In genomic region chr12:86203443-86204057, GRCm38 (mm10) we compare ENCODE assay signal across 27 mouse cellular contexts. TPM values are rescaled to one million over a fixed set of nuclear protein-coding genes. Genes with fewer than 3 reads are reported as not detected.
DNase-seq lines count a peak whose midpoint lies in the region; ATAC-seq lines count a peak whose summit lies in the region.
"Had no signal": no experiment of that assay in that cellular context is flagged by ENCODE, and none has a peak within 500 bp of the region (broad histone marks: within the 10 kb centered on the region; RNA-seq: fewer than 3 reads in every experiment).

No protein-coding gene starts in this region.

- no peaks in the 10 kb centered on the region for H3K27me3 ChIP-seq in hindbrain, embryonic 11.5 days (ENCODE audit: control insufficient read depth, insufficient read depth, low read length)
- 0 out of 2 replicates have a peak, but pooled peaks cover 2% of the 10 kb centered on the region for H3K27me3 ChIP-seq in hindbrain, embryonic 16.5 days (replicated peaks; ENCODE audit: control insufficient read depth, insufficient read depth, low read length)
- peaks cover 10% of the 10 kb centered on the region for H3K27me3 ChIP-seq in neural tube, embryonic 15.5 days (replicated peaks)
- no peaks in the 10 kb centered on the region for H3K27me3 ChIP-seq in neural tube, embryonic 12.5 days (replicated peaks)
- H3K27me3 ChIP-seq: embryonic facial prominence, embryonic 13.5 days had no signal

- H3K36me3 ChIP-seq in hindbrain, embryonic 11.5 days (ENCODE audit: control insufficient read depth, insufficient read depth, low read length): no peaks in the 10 kb centered on the region
- H3K36me3 ChIP-seq in hindbrain, embryonic 16.5 days (ENCODE audit: control insufficient read depth, insufficient read depth, low read length): no peaks in the 10 kb centered on the region
- no peaks in the 10 kb centered on the region for H3K36me3 ChIP-seq in neural tube, embryonic 15.5 days
- H3K36me3 ChIP-seq in neural tube, embryonic 12.5 days: no peaks in the 10 kb centered on the region
- H3K36me3 ChIP-seq: embryonic facial prominence, embryonic 13.5 days; forebrain, embryonic 10.5 days; forebrain, embryonic 15.5 days; hindbrain, embryonic 13.5 days had no signal

- H3K4me2 ChIP-seq in hindbrain, embryonic 11.5 days (replicated peaks; ENCODE audit: low read depth, low read length): no peak overlapping the region
- H3K4me2 ChIP-seq in hindbrain, embryonic 16.5 days (ENCODE audit: low read length): no peak overlapping the region
- H3K4me2 ChIP-seq in neural tube, embryonic 15.5 days: no peak overlapping the region
- H3K4me2 ChIP-seq in neural tube, embryonic 12.5 days (replicated peaks): no peak overlapping the region
- H3K4me2 ChIP-seq: embryonic facial prominence, embryonic 13.5 days; forebrain, embryonic 15.5 days; heart, embryonic 11.5 days; hindbrain, embryonic 13.5 days; midbrain, embryonic 11.5 days had no signal

- H3K9ac ChIP-seq in hindbrain, embryonic 11.5 days (ENCODE audit: low read depth, low read length): no peak overlapping the region
- H3K9ac ChIP-seq in hindbrain, embryonic 16.5 days (ENCODE audit: low read depth, low read length): no peak overlapping the region
- no peak overlapping the region for H3K9ac ChIP-seq in neural tube, embryonic 15.5 days (replicated peaks)
- no peak overlapping the region for H3K9ac ChIP-seq in neural tube, embryonic 12.5 days
- H3K9ac ChIP-seq: embryonic facial prominence, embryonic 13.5 days; forebrain, embryonic 15.5 days; hindbrain, embryonic 13.5 days; liver, embryonic 14.5 days had no signal

- H3K4me1 ChIP-seq in hindbrain, embryonic 11.5 days (replicated peaks; ENCODE audit: control insufficient read depth, insufficient read depth, low read length): no peaks in the 10 kb centered on the region
- H3K4me1 ChIP-seq in hindbrain, embryonic 16.5 days (ENCODE audit: control insufficient read depth, insufficient read depth, low read depth, low read length): no peaks in the 10 kb centered on the region
- H3K4me1 ChIP-seq in neural tube, embryonic 15.5 days: no peaks in the 10 kb centered on the region
- peaks cover 7% of the 10 kb centered on the region for H3K4me1 ChIP-seq in neural tube, embryonic 12.5 days
- H3K4me1 ChIP-seq: embryonic facial prominence, embryonic 13.5 days; forebrain, embryonic 15.5 days; hindbrain, embryonic 13.5 days had no signal

- H3K27ac ChIP-seq in hindbrain, embryonic 11.5 days (ENCODE audit: low read depth, low read length): no peak overlapping the region
- no peak overlapping the region for H3K27ac ChIP-seq in hindbrain, embryonic 16.5 days (ENCODE audit: low read depth, low read length)
- no peak overlapping the region for H3K27ac ChIP-seq in neural tube, embryonic 15.5 days (replicated peaks)
- no peak overlapping the region for H3K27ac ChIP-seq in neural tube, embryonic 12.5 days
- H3K27ac ChIP-seq: embryonic facial prominence, embryonic 13.5 days; forebrain, embryonic 10.5 days; forebrain, embryonic 15.5 days; hindbrain, embryonic 13.5 days; liver, embryonic 14.5 days; stomach, postnatal 0 days had no signal

- H3K9me3 ChIP-seq in hindbrain, embryonic 11.5 days (ENCODE audit: control insufficient read depth, low read length): no peaks in the 10 kb centered on the region
- H3K9me3 ChIP-seq in hindbrain, embryonic 16.5 days (ENCODE audit: control insufficient read depth, low read length): no peaks in the 10 kb centered on the region
- no peaks in the 10 kb centered on the region for H3K9me3 ChIP-seq in neural tube, embryonic 15.5 days (replicated peaks)
- no peaks in the 10 kb centered on the region for H3K9me3 ChIP-seq in neural tube, embryonic 12.5 days
- H3K9me3 ChIP-seq: embryonic facial prominence, embryonic 13.5 days; forebrain, embryonic 10.5 days; forebrain, embryonic 15.5 days; hindbrain, embryonic 13.5 days had no signal

- DNase-seq in hindbrain, embryonic 11.5 days (ENCODE audit: low spot score): peak; percentile 30
- DNase-seq in neural tube, embryonic 10.5 days (ENCODE audit: extremely low spot score, low spot score): peak; percentile 52
- DNase-seq in T-cell, adult 2 months (ENCODE audit: low spot score): no peak
- no peak for DNase-seq in lung, postnatal 36 days
- DNase-seq: adrenal gland, adult 8-10 months; cerebellum, adult 2 months; gastrocnemius, postnatal 25 days; heart, adult 11 months; heart, postnatal 36 days; kidney, postnatal 10 days; liver; lung, adult 2 months; lung, postnatal 10 days; right cerebral cortex, postnatal 4 days had no signal

- H3K4me3 ChIP-seq in hindbrain, embryonic 11.5 days (ENCODE audit: low read depth, low read length): no peak overlapping the region
- no peak overlapping the region for H3K4me3 ChIP-seq in hindbrain, embryonic 16.5 days (ENCODE audit: low read length)
- no peak overlapping the region for H3K4me3 ChIP-seq in neural tube, embryonic 15.5 days (replicated peaks)
- no peak overlapping the region for H3K4me3 ChIP-seq in neural tube, embryonic 12.5 days
- H3K4me3 ChIP-seq: embryonic facial prominence, embryonic 13.5 days; forebrain, embryonic 10.5 days; forebrain, embryonic 15.5 days; hindbrain, embryonic 13.5 days had no signal

- peak; percentile 63 for ATAC-seq in hindbrain, embryonic 11.5 days (ENCODE audit: low FRiP score)
- ATAC-seq in hindbrain, embryonic 16.5 days: no peak
- no peak for ATAC-seq in neural tube, embryonic 15.5 days (ENCODE audit: low FRiP score)
- peak; percentile 71 for ATAC-seq in neural tube, embryonic 12.5 days (ENCODE audit: low FRiP score, low read depth)
- ATAC-seq: forebrain, embryonic 15.5 days; intestine, postnatal 0 days; midbrain, embryonic 16.5 days had no signal

- WGBS in hindbrain, embryonic 11.5 days: 48% methylated on average over 8 of the region's 8 CpGs
- 59% methylated on average over 8 of the region's 8 CpGs for WGBS in hindbrain, embryonic 16.5 days
- WGBS in neural tube, embryonic 15.5 days: 18% methylated on average over 8 of the region's 8 CpGs
- WGBS in neural tube, embryonic 12.5 days: 20% methylated on average over 8 of the region's 8 CpGs

RNA-seq across cellular contexts. Expression of gene Gpatch2l, which starts 38.1 kb away (rescaled TPM):
- 17.4 and 18.8 TPM in 2 replicates for polyA plus RNA-seq in hindbrain, embryonic 11.5 days (2014; fragmentation: Nextera tagmentation; extraction: Ambion mirVana)
- polyA plus RNA-seq in hindbrain, embryonic 16.5 days (2015; fragmentation: Nextera tagmentation; extraction: Ambion mirVana): 24.4 and 30.5 TPM in 2 replicates
- polyA plus RNA-seq in neural tube, embryonic 15.5 days (2015; fragmentation: Nextera tagmentation; extraction: Ambion mirVana): 20.8 and 25.0 TPM in 2 replicates
- 23.1 and 24.5 TPM in 2 replicates for polyA plus RNA-seq in neural tube, embryonic 12.5 days (2016; fragmentation: Nextera tagmentation; extraction: Ambion mirVana)

Comparison
In these comparisons a context has a peak if more than half of its experiments do, and no peak if none do; other contexts are left out.
1. ATAC-seq: peak in hindbrain, embryonic 11.5 days (single experiment) and neural tube, embryonic 12.5 days (single experiment); none in hindbrain, embryonic 16.5 days (single experiment) and neural tube, embryonic 15.5 days (single experiment).
2. DNase-seq: peak in hindbrain, embryonic 11.5 days (single experiment) and neural tube, embryonic 10.5 days (single experiment); none in T-cell, adult 2 months (single experiment) and lung, postnatal 36 days (single experiment).